Mouse (Mus musculus) left cerebral cortex, postnatal 36 days (tissue): Measurements from ENCODE around the gene Myo9a. TPM values are rescaled to one million over a fixed set of nuclear protein-coding genes. Genes with fewer than 3 reads are reported as not detected.
"Not testable (repeated sequence)": the region's sequence is repeated elsewhere in the genome, so short reads cannot be mapped to it uniquely, and the experiment has no call there.

ENCODE experiments used
- DNase-seq, 2 experiments: peaks; one replicate each; pipeline ENCODE4 v3.0.0; 2021 to 2022; ENCODE audit warnings: low spot score in 2 of 2, mixed read lengths in 1 of 2
- intact Hi-C: fragments of 180-260 bp; cut with DNase I; formaldehyde crosslinking; loops from one replicate; pipeline ENCODE4 v1.15.1; 2025
- total RNA-seq, 2 experiments: library from RNA; stranded (reverse); gene quantifications; 2 replicates each; pipeline ENCODE4 v1.2.3; 2021

The Myo9a gene
- total RNA-seq, 2 experiments from 2014 or later, result 65.6 to 95.9 TPM

DNA sequence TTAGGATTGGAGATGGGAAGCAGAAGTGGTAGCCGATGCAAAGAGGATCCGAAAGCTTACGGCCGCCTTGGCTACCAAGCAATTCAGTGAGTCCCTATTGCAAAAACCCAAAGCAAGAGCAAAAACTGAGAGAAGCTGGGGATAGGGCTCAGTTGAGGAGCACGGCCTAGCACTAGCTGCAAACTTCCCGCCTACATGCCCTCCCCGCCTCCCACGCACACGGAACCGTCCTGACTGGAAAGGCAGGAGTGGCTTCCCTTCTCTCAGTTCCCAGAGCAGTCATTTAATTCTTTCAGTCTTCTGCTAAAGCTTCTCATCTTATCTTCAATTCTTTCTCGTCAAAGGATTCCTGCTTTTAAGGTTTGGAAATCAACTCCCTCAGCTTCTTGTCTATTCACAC lies 1.7 kb upstream of the Myo9a start:
- intact Hi-C loops, result no loop called here
- peak; percentile 16 to 17 for DNase-seq

DNA sequence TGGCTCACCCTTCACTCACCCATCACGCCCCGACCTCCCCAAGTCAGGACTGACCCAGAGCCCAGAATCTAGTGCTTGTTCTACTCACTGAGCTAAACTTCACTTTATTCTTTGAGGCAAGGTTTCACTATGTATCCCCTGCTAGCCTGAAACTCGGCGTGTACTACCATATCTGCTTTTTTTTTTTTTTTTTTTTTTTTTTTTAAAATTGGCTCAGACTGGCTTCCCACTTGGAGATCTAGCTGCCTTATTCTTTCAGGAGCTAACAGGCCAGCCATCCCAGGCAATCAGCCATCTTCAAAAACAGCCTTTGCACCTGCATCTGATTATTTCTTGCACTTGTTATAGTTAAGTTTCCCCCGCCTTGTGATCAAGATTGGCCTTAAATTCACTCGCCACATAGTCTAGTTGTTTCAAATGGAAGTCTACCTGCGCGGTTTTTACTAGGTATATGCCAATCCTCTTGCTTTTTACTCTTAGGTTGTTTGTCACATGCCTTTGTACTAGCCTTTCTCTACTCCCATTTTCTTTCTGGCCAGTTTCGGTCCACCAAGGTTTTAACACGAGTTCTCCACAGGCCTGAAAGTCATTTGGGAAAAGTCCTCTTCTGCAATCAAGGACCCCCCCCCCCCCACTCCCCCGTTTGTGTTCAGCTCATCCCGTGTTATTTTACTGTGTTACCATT lies 973 bp upstream of the Myo9a start:
- intact Hi-C loops, result no loop called here

DNA sequence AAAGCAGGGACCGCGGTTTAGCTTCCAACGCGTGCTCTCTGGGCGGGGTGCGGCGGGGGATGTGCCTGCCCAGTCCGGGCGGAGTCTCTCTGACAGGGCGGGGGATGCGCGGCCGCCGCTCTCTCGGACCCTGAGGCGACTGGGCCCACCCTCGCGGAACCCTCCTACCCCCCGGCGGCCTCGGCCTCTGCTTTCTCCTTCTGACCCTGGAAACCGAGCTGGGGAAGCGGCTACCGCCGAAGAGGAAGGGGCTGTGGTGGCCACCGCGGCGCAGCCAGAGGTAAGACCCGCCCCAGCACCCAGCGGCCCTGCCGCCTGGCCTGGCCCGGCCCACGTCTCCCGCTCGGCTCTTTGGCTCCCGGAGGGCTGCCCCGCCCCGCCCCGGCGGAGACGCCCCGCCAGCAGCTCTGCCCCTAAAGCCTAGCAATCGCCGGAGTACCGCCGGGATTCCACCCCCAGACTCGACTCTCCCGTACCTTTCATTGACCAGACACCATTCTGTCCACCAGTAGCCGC lies 428 bp downstream of the Myo9a start:
- peak; percentile 83 to 85 for DNase-seq
- intact Hi-C loops, result no loop called here

More for the DNA sequence above, 973 bp upstream of the Myo9a start:
- DNase-seq, result no peak

DNA sequence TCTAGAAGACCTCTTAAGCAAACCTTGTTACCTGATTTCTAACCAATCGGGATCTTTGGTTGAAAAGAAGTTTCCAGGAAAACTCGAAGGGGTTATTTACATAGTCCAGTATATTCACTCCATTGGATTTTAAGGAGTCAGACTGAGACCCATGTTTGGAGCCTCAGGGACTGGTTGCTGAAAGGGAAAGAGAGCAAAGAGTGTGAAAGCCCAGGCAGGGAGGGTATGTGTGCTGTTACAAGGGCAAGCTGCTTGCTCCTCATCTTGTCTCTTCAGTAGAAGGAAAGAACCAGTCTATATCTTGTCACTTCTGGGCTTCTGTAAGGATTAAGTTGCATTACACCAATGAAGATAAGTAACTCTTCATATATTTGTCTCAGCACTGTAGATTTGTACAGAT lies 1.3 kb downstream of the Myo9a start:
- DNase-seq, result no peak
- intact Hi-C loops, result no loop called here

DNA sequence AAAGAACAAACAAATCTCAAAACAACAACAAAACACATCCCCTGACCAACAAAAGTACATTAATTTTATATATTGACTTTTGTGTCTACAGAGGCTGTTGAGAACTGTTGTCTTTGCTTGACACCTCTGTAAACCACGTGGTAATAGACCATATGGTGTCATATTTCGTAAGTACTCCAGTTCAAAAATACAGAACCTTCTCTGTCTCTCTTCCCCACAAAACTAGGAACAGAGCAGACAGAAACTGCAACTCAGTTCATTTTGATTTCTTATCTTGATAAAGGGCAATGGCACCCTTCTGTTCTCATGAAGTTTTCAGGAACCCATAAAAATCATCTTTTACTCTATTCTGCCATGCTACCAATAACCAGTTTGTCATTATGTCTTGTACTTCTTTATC lies 4.5 kb downstream of the Myo9a start:
- intact Hi-C loops, result no loop called here
- DNase-seq, result no peak

DNA sequence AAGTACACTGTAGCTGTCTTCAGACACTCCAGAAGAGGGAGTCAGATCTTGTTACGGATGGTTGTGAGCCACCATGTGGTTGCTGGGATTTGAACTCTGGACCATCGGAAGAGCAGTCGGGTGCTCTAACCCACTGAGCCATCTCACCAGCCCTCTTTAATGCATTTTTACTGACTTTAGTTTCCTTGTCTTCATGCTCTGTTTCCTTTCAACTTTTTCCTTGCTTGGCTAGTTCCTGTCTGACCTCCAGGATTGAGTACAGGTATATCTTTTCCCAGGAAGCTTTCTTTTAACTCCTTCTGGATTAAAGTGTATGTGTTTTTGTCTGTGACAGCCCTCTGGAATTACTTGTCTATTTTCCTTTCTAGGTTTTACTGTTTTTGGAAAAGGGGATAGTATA lies 6.3 kb downstream of the Myo9a start:
- intact Hi-C loops, DNase-seq: not testable (repeated sequence)

DNA sequence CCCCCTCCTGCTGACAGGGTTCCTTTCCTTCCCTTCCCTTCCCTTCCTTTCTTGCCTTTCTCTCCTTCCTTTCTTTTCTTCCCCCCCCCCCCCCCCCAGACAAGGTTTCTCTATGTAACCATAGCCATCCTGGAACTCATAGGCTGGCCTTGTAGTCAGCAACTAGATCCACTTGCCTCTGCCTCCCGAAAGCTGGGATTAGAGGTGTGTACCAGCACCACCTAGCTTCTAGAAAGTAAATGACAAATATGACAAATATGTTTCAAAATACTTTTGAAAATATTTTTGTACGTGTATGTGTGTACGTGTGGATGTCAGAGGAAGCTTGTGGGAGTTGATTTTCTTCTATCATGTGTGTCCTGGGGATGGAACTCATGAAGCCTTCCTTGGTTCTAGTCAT lies 9.8 kb downstream of the Myo9a start:
- intact Hi-C loops, result no loop called here
- DNase-seq, result no peak

DNA sequence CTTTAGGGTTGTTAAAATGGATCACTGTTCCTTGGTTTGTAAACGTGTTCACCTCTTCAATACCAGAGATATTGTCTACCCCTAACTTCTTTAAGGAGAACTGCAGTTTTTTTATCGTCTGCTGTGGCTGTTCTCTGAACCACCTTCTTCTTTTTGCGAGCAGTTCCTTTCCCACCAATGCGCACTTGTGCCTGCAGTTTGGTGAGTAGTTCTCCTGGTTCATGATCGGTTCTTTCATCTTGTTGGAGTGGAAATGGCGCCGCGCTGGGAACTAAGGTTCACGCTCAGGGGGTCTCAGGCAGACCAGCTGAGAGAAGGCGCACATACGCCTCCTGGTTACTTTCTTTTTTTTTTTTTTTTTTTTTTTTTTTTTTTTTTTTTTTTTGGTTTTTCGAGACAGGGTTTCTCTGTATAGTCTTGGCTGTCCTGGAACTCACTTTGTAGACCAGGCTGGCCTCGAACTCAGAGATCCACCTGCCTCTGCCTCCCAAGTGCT lies 16.3 kb downstream of the Myo9a start:
- intact Hi-C loops, DNase-seq: not testable (repeated sequence)

DNA sequence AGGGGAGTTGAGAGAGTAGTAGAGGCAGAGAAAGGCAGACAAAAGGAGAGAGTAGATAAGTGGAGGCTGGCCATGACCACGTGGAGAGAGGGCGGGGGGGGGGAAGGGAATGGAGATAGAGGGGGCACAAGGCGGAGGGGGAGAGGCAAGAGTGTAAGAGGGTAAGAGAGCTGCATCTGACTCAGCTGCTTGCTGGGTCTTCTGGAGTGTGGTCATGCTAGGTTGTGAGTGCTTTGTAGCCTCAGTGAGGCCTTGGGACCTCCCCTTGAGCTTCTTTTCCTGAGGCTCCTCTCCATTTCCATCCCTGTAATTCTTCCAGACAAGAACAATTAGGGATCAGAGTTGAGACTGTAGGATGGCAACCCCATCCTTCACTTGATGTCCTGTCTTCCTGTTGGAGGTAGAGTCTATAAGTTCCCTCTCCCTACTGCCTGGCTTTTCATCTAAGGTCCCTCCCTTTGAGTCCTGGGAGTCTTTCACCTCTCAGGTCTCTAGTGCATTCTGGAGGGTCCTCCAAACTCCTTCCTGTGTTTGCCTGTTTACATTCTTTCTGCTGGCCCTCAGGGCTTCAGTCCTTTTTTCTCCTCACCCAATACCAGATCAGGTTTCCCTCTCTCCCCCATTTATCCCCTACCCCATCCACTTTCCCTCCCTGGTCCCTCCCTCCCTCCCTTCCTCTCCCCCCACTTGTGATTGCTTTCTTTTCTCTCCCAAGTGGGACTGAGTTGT lies 55.5 kb downstream of the Myo9a start:
- DNase-seq, intact Hi-C loops: not testable (repeated sequence)

DNA sequence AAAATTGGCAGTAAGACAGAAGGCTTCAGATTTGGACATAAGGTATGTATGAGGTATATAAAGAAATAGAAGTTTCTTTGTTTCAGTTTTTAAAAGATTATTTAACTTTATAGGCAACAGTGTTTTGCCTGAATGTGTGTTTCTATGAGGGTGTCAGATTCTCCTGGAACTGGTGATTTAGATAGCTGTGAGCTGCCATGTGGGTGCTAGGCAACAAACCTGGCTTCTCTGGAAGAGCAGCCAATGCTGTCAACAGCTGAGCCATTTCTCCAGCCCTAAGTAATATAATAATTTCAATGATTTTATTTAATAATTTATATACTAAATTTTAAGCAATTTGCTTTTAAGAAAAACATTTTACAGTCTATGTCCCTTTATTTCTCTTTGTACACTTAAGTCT lies 133.9 kb downstream of the Myo9a start:
- DNase-seq, result no peak
- intact Hi-C loops, result no loop called here

DNA sequence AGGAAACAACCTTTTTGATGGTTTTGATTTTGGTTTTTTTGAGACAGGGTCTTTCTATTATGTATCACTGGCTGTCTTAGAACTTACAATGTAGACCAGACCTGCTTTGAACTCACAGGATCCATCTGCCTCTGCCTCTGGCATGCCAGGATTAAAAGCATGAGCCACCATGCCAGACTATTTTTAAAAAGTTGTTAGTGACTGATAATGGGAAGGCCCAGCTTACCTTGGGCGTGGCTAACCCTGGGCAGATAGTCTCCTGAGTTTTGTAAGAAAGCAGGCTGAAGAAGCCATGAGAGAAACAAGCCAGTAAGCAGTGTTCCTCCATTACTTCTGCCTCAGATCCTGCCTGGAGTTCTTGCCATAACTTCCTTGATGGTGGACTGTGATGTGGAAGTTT lies 152.7 kb downstream of the Myo9a start:
- intact Hi-C loops, result no loop called here
- no peak for DNase-seq

DNA sequence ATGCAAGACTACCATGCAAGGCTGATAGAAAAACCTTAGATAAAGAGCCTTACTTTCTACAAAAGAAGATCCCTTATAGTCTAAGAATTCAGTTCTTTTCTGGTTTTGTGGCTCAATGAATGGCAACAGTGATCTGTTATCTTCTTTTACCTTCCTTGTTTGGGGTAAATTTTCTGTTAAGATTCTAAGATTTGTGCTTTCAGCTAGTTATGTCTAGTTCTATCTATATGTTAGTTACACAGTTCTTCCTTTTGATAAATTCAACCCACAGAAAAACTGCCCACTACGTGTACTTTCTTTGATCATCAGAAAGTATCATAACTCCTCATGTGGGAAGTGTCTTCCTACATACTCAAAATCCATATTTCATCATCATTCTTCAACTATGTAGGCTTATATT lies 164.1 kb downstream of the Myo9a start:
- intact Hi-C loops, result no loop called here
- DNase-seq, result no peak

DNA sequence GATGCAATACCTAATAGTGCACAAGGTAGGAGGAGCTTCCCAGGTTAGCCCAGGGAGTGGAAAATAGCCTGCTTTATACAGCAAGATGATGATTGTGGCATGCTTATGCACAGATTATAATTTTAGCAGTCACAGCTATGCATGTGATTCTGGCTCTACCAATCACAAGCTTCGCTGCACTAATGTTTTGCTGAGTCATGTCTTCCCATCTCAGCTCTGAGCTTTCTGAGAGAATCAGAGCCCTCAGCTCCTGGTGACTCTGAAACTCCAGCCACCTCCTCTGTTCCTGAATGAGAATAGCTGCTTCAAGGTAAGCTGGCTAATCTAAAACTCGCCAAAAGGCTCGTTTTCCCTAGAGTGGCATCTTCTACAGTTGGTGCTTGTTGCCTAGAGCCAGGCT lies 179.6 kb downstream of the Myo9a start:
- intact Hi-C loops, result no loop called here
- DNase-seq, result no peak

DNA sequence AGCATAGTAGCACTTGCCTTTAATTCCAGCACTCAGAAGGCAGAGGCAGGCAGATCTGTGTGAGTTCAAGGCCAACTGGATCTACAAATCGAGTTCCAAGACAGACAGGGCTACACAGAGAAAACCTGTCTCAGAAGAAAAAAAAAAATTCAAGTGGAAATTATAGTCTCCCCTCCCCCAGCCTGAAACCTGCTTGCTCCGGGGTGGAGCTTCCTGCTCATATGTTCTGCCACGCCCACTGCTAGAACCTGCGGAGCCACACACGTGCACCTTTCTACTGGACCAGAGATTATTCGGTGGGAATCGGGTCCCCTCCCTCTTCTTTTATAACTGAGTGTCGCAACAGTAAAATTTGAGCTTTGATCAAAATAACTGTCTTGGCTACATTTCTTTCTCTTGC lies 185.2 kb downstream of the Myo9a start:
- intact Hi-C loops, result not testable (repeated sequence)

DNA sequence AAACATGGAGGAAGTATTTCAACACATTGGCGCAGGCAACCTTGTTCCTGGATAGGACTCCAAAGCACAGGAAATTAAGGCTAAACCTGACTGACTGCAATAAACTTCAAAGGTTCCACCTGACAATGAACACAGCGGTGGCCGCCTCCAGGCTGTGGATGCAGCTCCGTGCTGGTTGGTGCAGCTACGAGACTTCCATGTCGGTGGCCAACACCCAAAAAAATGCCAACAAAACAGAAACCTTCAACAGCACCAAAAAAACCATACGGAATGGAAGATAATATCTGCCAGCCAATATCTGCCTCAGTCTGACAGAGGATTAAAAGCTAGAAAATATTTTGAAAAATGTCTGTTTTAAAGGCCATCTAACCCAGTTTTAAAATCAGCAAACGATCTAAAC lies 187.8 kb downstream of the Myo9a start:
- intact Hi-C loops, result no loop called here
- DNase-seq, result no peak

More for the DNA sequence above, 185.2 kb downstream of the Myo9a start:
- DNase-seq, result not testable (repeated sequence)

DNA sequence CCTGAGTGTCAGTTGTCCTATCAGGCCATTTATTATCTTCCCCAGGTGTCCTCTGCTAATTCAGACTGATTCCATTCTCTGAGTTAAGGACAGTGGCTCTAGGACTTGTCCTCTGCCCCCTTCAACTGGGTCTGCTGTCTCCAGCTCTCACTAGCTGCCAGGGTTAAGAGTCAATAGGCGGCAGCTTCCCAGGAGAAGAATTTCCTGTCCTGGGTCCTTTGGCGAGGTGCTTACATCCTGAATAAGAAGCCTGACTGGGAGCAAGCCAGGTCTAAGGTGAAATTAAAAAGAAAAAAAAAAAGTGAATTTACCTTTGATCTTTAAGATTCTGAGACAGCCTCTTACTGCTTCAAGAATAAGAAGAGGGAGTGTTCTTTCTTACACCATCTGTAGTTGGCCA lies 189.0 kb downstream of the Myo9a start:
- intact Hi-C loops, result no loop called here
- no peak for DNase-seq

DNA sequence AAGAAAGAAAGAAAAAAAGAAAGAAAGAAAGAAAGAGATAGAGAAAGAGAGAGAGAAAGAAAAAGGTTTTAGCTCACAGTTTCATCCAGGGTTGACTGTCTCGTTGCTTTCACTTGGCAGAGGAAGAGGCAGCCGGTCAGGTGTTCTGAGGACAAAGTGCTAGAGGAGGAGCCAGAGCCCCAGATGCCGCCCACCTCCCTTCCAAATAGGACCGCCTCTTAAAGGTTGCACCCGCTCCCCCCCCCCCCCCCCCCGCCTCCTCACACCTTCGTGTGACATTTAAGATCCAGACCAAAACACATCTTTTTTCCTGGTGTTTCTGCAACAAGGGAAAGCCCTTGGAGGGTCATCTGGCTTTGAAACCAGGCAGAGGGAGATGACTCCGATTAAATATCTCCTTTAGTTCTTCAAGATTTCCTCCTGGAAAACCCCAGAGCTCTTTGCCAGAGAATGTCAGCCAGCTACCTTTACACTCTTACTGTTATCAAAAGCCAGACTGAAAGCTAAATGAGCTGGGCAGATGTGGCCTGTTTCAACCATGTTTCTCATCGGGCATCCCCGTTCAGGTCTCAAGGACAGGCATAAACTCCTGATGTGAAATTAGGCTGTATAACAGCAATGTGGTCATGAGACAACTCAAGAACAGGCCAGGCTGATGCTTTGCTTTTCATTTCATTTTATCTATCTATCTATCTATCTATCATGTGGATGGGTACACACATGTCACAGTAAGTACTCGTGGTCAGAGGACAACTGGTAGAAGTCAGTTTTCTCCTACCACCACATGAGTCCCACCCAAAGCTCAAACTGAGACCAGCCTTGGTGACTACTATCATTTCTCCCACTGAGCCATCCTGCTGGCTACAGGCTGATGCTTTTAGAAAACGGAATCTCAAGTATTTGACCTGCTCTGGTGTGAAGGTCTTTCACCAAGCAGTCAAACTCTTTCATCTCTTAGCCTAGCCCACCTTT lies 190.5 kb downstream of the Myo9a start:
- DNase-seq, result no peak
- intact Hi-C loops, result no loop called here

DNA sequence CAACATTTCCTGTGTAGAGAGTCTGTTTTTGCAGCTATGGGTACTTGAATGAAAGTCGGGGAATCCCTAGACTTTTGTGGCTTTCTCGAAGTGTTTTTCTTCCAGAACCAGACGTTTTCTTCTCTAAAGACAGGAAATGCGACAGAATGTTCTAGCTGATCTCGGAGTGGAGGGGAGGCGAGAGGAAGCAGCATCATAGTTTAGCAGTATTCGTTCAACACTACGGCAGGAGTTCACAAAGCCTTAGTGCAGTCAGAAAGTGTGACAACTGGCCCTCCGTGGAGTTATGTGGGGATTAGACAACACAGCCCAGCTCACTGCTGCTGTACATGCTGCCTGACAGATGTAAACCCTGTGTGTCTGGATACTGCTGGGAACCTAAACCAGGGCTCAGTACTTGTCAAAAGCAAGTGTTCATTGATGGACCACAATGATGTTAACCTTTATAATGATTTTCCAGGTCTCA lies 191.2 kb downstream of the Myo9a start:
- intact Hi-C loops, result no loop called here
- no peak for DNase-seq

DNA sequence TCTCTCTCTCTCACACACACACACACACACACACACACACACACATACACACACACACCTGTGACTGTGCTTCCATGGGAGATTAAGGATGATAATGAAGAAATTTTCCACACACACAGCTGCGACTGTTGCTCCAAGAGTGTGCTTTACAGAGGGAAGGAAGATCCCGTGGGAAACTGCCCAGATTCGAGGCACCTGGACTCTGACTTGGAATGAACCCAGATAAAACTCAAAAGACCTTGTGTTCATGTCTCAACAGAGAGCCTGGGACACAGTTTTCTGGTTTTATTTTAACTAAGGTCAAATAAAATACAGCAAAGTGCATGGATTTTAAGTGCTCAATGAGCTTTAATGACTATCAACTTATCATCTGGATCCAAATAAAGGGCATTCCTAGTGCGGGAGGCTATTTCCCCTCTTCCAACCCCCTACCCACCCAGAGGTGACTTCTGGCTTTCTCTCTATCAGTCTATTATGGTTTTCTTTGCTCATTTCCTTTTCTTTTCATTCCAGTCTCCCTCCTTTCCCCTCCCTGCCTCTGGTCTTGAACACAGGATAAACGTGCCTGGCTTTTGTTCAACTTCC lies 191.9 kb downstream of the Myo9a start:
- DNase-seq, result no peak
- intact Hi-C loops, result no loop called here
